Mouse (Mus musculus): ENCODE measurements around the gene Aasdh. TPM values are rescaled to one million over a fixed set of nuclear protein-coding genes. Genes with fewer than 3 reads are reported as not detected.

Gene Aasdh
- total and polyA plus RNA-seq, 2 experiments from 2014 or later, result 8.7 to 16.4 TPM

DNA sequence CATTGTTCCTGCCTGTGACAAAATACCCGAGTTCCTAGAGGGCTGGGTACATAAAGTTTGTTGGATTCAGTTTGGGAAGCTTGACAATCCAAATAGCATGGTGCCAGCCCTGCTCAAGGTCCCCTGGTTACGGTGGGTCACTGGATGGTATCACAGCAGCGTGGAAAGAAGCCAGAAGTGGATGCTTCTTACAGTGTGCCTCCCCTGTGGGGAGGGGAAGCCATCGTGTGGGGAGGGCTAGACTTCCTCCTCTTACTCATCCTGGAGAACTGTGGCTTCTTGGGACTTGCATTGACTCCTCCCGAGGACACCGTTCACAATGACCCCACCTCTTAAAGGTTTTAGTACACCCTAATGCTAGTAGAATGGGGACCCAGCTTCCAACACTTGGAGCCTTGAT is 65.5 kb downstream of the Aasdh start:
- Histone ChIP-seq H3K27ac (ENCODE audit: low read depth) (no peak overlapping the region), H3K9ac (replicated peaks; ENCODE audit: low read depth, low read length) (no peak overlapping the region), H3K27me3 (ENCODE audit: control insufficient read depth, insufficient read depth, low read length) (no peaks in the 10 kb centered on the region), H3K36me3 (replicated peaks; ENCODE audit: control insufficient read depth, insufficient read depth, low read length) (no peaks in the 10 kb centered on the region), H3K4me1 (ENCODE audit: control insufficient read depth, insufficient read depth) (peaks cover 4% of the 10 kb centered on the region; the same call in 1 of the 2 replicates), H3K4me3 (ENCODE audit: low read depth, low read length) (no peak overlapping the region), H3K4me2 (ENCODE audit: low read depth, low read length) (no peak overlapping the region), H3K9me3 (replicated peaks; ENCODE audit: control insufficient read depth, low read length) (no peaks in the 10 kb centered on the region)
- WGBS, result 66% methylated on average over 6 of the region's 6 CpGs
- no peak for ATAC-seq (ENCODE audit: insufficient read depth, low read depth)
- no peak for TF ChIP-seq CTCF (IDR thresholded peaks at IDR 0.05; ENCODE audit: low read depth)
- no peak for TF ChIP-seq EP300 (IDR thresholded peaks at IDR 0.05; ENCODE audit: low read depth)
- no peak for DNase-seq (ENCODE audit: low spot score)

- Histone ChIP-seq H3K9me3 (replicated peaks; ENCODE audit: control insufficient read depth, low read length) (no peaks in the 10 kb centered on the region), H3K27me3 (ENCODE audit: control insufficient read depth, insufficient read depth, low read length) (no peaks in the 10 kb centered on the region), H3K36me3 (replicated peaks; ENCODE audit: control insufficient read depth, insufficient read depth, low read length) (no peaks in the 10 kb centered on the region), H3K9ac (replicated peaks; ENCODE audit: low read depth, low read length) (no peak overlapping the region), H3K27ac (ENCODE audit: low read depth) (no peak overlapping the region), H3K4me1 (ENCODE audit: control insufficient read depth, insufficient read depth) (no peaks in the 10 kb centered on the region), H3K4me2 (ENCODE audit: low read depth, low read length) (no peak overlapping the region), H3K4me3 (ENCODE audit: low read depth, low read length) (no peak overlapping the region)
- no peak for TF ChIP-seq CTCF (IDR thresholded peaks at IDR 0.05; ENCODE audit: low read depth)
- no peak for TF ChIP-seq EP300 (IDR thresholded peaks at IDR 0.05; ENCODE audit: low read depth)
- ATAC-seq (ENCODE audit: insufficient read depth, low read depth) (no peak), DNase-seq (ENCODE audit: low spot score) (no peak)
- WGBS, result 52% methylated on average over 5 of the region's 5 CpGs
These were observed 68.3 kb downstream of the Aasdh start for GRCm38 (mm10) chr5:76837018-76837417.

- DNase-seq (ENCODE audit: low spot score) (no peak), ATAC-seq (ENCODE audit: insufficient read depth, low read depth) (no peak)
- no peak overlapping the region for H3K27ac ChIP-seq (ENCODE audit: low read depth)
These were observed 72.6 kb downstream of the Aasdh start for GRCm38 (mm10) chr5:76832529-76833210.

DNA sequence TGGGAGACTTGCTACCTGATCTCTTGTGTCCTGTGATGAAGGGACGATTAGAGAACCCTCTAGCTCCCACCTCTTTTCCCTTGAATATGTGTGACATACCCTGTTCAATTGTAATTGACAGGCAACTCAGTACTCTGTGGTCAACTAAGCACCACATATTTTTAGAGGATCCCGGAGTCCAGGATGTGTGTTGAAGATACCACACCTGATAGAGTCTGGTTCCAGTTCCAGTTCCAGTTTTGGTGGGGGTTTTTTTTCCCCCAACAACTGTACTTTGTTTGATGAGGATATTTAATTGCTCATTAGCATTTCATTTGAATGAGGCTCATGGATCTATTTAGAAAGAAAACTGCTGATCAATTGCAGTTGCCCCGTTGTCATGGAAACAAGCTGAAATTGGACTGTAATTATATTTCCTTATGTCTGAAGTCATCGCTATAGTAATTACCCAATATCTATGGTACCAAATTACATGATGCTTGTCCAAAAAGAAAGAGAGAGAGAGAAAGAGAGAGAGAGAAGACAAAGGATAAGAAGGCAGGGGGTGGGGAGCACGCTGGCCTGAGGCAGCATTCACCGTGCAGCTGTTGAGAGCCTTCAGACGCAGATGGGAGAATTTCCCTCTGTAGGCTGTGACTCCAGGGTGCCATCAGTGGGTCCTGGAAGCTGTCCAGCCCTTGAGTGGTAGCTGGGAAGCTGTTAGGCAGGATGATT is 76.6 kb downstream of the Aasdh start:
- Histone ChIP-seq H3K4me2 (ENCODE audit: low read depth, low read length) (no peak overlapping the region), H3K9ac (replicated peaks; ENCODE audit: low read depth, low read length) (no peak overlapping the region), H3K4me1 (ENCODE audit: control insufficient read depth, insufficient read depth) (no peaks in the 10 kb centered on the region), H3K27me3 (ENCODE audit: control insufficient read depth, insufficient read depth, low read length) (no peaks in the 10 kb centered on the region), H3K4me3 (ENCODE audit: low read depth, low read length) (no peak overlapping the region), H3K36me3 (replicated peaks; ENCODE audit: control insufficient read depth, insufficient read depth, low read length) (no peaks in the 10 kb centered on the region), H3K9me3 (replicated peaks; ENCODE audit: control insufficient read depth, low read length) (no peaks in the 10 kb centered on the region), H3K27ac (ENCODE audit: low read depth) (no peak overlapping the region)
- ATAC-seq (ENCODE audit: insufficient read depth, low read depth) (no peak), DNase-seq (ENCODE audit: low spot score) (no peak)
- WGBS, result 79% methylated on average over 7 of the region's 7 CpGs
- TF ChIP-seq CTCF (IDR thresholded peaks at IDR 0.05; ENCODE audit: low read depth) (no peak), EP300 (IDR thresholded peaks at IDR 0.05; ENCODE audit: low read depth) (no peak)

More at GRCm38 (mm10) chr5:76832529-76833210, 72.6 kb downstream of the Aasdh start:
- Histone ChIP-seq H3K9me3 (replicated peaks; ENCODE audit: control insufficient read depth, low read length) (no peaks in the 10 kb centered on the region), H3K4me3 (ENCODE audit: low read depth, low read length) (no peak overlapping the region), H3K4me2 (ENCODE audit: low read depth, low read length) (no peak overlapping the region), H3K9ac (replicated peaks; ENCODE audit: low read depth, low read length) (no peak overlapping the region), H3K4me1 (ENCODE audit: control insufficient read depth, insufficient read depth) (no peaks in the 10 kb centered on the region), H3K36me3 (replicated peaks; ENCODE audit: control insufficient read depth, insufficient read depth, low read length) (no peaks in the 10 kb centered on the region), H3K27me3 (ENCODE audit: control insufficient read depth, insufficient read depth, low read length) (no peaks in the 10 kb centered on the region)
- TF ChIP-seq EP300 (IDR thresholded peaks at IDR 0.05; ENCODE audit: low read depth) (no peak), CTCF (IDR thresholded peaks at IDR 0.05; ENCODE audit: low read depth) (no peak)
- 77% methylated on average over 17 of the region's 17 CpGs for WGBS

Other genes starting within 250 kb of the Aasdh start
- 7.3 and 20.1 TPM in 2 replicates for gene C530008M17Rik, start 249.0 kb downstream of the Aasdh start, total RNA-seq (2014; rRNA removed; ENCODE audit: low replicate concordance)
- gene C530008M17Rik, start 249.0 kb downstream of the Aasdh start, polyA plus RNA-seq (2015; fragmentation: Nextera tagmentation; extraction: Ambion mirVana), result 18.8 and 20.6 TPM in 2 replicates
- gene Paics, start 45.8 kb upstream of the Aasdh start, total RNA-seq (2014; rRNA removed; ENCODE audit: low replicate concordance), result 173 and 191 TPM in 2 replicates
- 168 and 171 TPM in 2 replicates for gene Paics, start 45.8 kb upstream of the Aasdh start, polyA plus RNA-seq (2015; fragmentation: Nextera tagmentation; extraction: Ambion mirVana)
- 15.7 and 16.2 TPM in 2 replicates for gene Ppat, start 46.1 kb upstream of the Aasdh start, total RNA-seq (2014; rRNA removed; ENCODE audit: low replicate concordance)
- gene Ppat, start 46.1 kb upstream of the Aasdh start, polyA plus RNA-seq (2015; fragmentation: Nextera tagmentation; extraction: Ambion mirVana), result 20.2 and 24.2 TPM in 2 replicates
- 21.8 and 37.8 TPM in 2 replicates for gene Srp72, start 69.2 kb upstream of the Aasdh start, total RNA-seq (2014; rRNA removed; ENCODE audit: low replicate concordance)
- gene Srp72, start 69.2 kb upstream of the Aasdh start, polyA plus RNA-seq (2015; fragmentation: Nextera tagmentation; extraction: Ambion mirVana), result 32.2 and 36.3 TPM in 2 replicates
- not detected in 2 replicates for gene Arl9, start 98.5 kb upstream of the Aasdh start, total RNA-seq (2014; rRNA removed; ENCODE audit: low replicate concordance)
- not detected in 2 replicates for gene Arl9, start 98.5 kb upstream of the Aasdh start, polyA plus RNA-seq (2015; fragmentation: Nextera tagmentation; extraction: Ambion mirVana)
- not detected in 2 replicates for gene Thegl, start 110.5 kb upstream of the Aasdh start, total RNA-seq (2014; rRNA removed; ENCODE audit: low replicate concordance)
- not detected in 2 replicates for gene Thegl, start 110.5 kb upstream of the Aasdh start, polyA plus RNA-seq (2015; fragmentation: Nextera tagmentation; extraction: Ambion mirVana)
- gene Hopx, start 209.6 kb upstream of the Aasdh start, total RNA-seq (2014; rRNA removed; ENCODE audit: low replicate concordance), result 510 and 558 TPM in 2 replicates
- 41.0 and 42.6 TPM in 2 replicates for gene Hopx, start 209.6 kb upstream of the Aasdh start, polyA plus RNA-seq (2015; fragmentation: Nextera tagmentation; extraction: Ambion mirVana)

All from heart, postnatal 0 days (tissue).